34 mouse cellular contexts compared by ENCODE assay signal in the genomic region with DNA sequence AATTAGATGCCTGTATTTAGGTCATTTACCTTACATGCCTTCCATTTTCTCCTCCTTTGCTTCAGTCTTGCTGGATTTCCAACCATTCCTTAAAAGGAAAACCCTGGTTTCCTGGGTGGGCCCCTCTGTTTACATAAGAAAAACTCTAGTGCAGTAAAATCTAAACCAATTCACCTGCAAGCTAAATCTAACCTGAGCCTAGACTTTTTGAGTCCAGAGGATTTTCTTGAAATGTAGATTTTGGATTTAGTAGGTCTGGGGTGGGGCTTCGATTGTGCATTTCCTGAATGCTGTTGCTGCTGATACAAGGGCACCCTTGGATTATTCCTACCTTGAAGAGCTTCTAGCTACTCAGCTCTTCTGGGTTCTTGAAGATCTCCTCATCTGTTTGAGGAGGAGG. TPM values are rescaled to one million over a fixed set of nuclear protein-coding genes. Genes with fewer than 3 reads are reported as not detected.
"Had no signal": no experiment of that assay in that cellular context is flagged by ENCODE, and none has a peak within 500 bp of the region (broad histone marks: within the 10 kb centered on the region; RNA-seq: fewer than 3 reads in every experiment).

No protein-coding gene starts in this region.

- H3K9me3 ChIP-seq: heart, embryonic 13.5 days; heart, embryonic 15.5 days; hindbrain, embryonic 13.5 days; hindbrain, embryonic 15.5 days; kidney, embryonic 15.5 days; limb, embryonic 13.5 days; limb, embryonic 15.5 days; liver, embryonic 12.5 days had no signal

- H3K27me3 ChIP-seq: heart, embryonic 13.5 days; heart, embryonic 15.5 days; hindbrain, embryonic 13.5 days; hindbrain, embryonic 15.5 days; kidney, embryonic 15.5 days; limb, embryonic 13.5 days; limb, embryonic 15.5 days; liver, embryonic 12.5 days had no signal

- H3K4me1 ChIP-seq: heart, embryonic 13.5 days; heart, embryonic 15.5 days; hindbrain, embryonic 13.5 days; hindbrain, embryonic 15.5 days; kidney, embryonic 15.5 days; limb, embryonic 13.5 days; limb, embryonic 15.5 days; liver, embryonic 12.5 days had no signal

- H3K4me3 ChIP-seq: gastrocnemius, adult 2 months; heart, embryonic 13.5 days; heart, embryonic 15.5 days; hindbrain, embryonic 13.5 days; hindbrain, embryonic 15.5 days; kidney, embryonic 15.5 days; limb, embryonic 13.5 days; limb, embryonic 15.5 days; liver, embryonic 12.5 days had no signal

- H3K27ac ChIP-seq: gastrocnemius, adult 2 months; heart, embryonic 13.5 days; heart, embryonic 15.5 days; hindbrain, embryonic 13.5 days; hindbrain, embryonic 15.5 days; hindbrain, postnatal 0 days; kidney, embryonic 15.5 days; kidney, postnatal 0 days; limb, embryonic 13.5 days; limb, embryonic 15.5 days; liver, embryonic 12.5 days; liver, embryonic 14.5 days had no signal

- DNase-seq: gastrocnemius, adult 2 months; gastrocnemius, postnatal 10 days; gastrocnemius, postnatal 25 days; heart, adult 18-20 months; heart, postnatal 14 days; heart, postnatal 36 days; kidney, adult 11 months; kidney, adult 2 months; kidney, adult 9 months; kidney, postnatal 14 days; kidney, postnatal 36 days; layer of hippocampus, adult 9-11 months; layer of hippocampus, postnatal 36 days; left cerebral cortex, postnatal 4 days had no signal

- H3K36me3 ChIP-seq: hindbrain, embryonic 15.5 days had no signal

- H3K9ac ChIP-seq: heart, embryonic 13.5 days; heart, embryonic 15.5 days; hindbrain, embryonic 13.5 days; hindbrain, embryonic 15.5 days; kidney, embryonic 15.5 days; limb, embryonic 13.5 days; limb, embryonic 15.5 days; liver, embryonic 12.5 days; liver, embryonic 14.5 days had no signal

RNA-seq across cellular contexts. Expression of gene Cep55, which starts 9.2 kb away (rescaled TPM):
- total RNA-seq: gastrocnemius, adult 2 months; left cerebral cortex, adult 18-20 months had no signal

RNA-seq across cellular contexts. Expression of gene Ffar4, which starts 32.8 kb away (rescaled TPM):
- total RNA-seq: gastrocnemius, adult 2 months; granulocyte monocyte progenitor cell, adult 5-6 weeks; hematopoietic stem cell, adult 5-6 weeks; hindbrain, postnatal 0 days; layer of hippocampus, adult 18-20 months; layer of hippocampus, postnatal 14 days; layer of hippocampus, postnatal 36 days; left cerebral cortex, adult 18-20 months; left cerebral cortex, postnatal 25 days had no signal
- polyA plus RNA-seq: heart, embryonic 11.5 days; heart, postnatal 0 days; hindbrain, embryonic 11.5 days; hindbrain, embryonic 13.5 days; limb, embryonic 13.5 days had no signal
